Mouse (Mus musculus) embryonic facial prominence, embryonic 12.5 days (tissue): ENCODE results near the gene Klri1. TPM values are rescaled to one million over a fixed set of nuclear protein-coding genes. Genes with fewer than 3 reads are reported as not detected.
"Not testable (repeated sequence)": the region's sequence is repeated elsewhere in the genome, so short reads cannot be mapped to it uniquely, and the experiment has no call there.

Experiments
- ATAC-seq: fragments of 200-750 bp; cut with Nextera tagmentation; 2 replicates; pipeline ENCODE4 v1.8.0; 2017; ENCODE audit not compliant: insufficient number of reproducible peaks, insufficient read depth, low FRiP score, low TSS enrichment
- H3K27ac ChIP-seq: fragments of 300-500 bp; sonication (generic); 2 replicates; pipeline ENCODE4 v1.5.1; 2016; ENCODE audit warnings: mild to moderate bottlenecking
- H3K27me3 ChIP-seq: fragments of 300-500 bp; sonication (generic); 2 replicates; pipeline ENCODE4 v1.6.1; 2016; ENCODE audit warnings: mild to moderate bottlenecking, moderate library complexity
- H3K36me3 ChIP-seq: fragments of 300-500 bp; sonication (generic); 2 replicates; pipeline ENCODE4 v1.6.1; 2016; ENCODE audit warnings: mild to moderate bottlenecking
- H3K4me1 ChIP-seq: fragments of 300-500 bp; sonication (generic); 2 replicates; pipeline ENCODE4 v1.6.1; 2016
- H3K4me2 ChIP-seq: fragments of 300-500 bp; sonication (generic); replicated peaks from 2 replicates; pipeline ENCODE4 v1.6.1; 2016; ENCODE audit warnings: mild to moderate bottlenecking, moderate library complexity
- H3K4me3 ChIP-seq: fragments of 300-500 bp; sonication (generic); 2 replicates; pipeline ENCODE4 v1.5.1; 2016; ENCODE audit warnings: mild to moderate bottlenecking
- H3K9ac ChIP-seq: fragments of 300-500 bp; sonication (generic); 2 replicates; pipeline ENCODE4 v1.6.1; 2016; ENCODE audit warnings: mild to moderate bottlenecking, moderate library complexity
- H3K9me3 ChIP-seq: fragments of 300-500 bp; sonication (generic); 2 replicates; pipeline ENCODE4 v1.6.1; 2016; ENCODE audit warnings: mild to moderate bottlenecking, moderate library complexity
- WGBS: fragments of 180-500 bp; shearing (Covaris S2); methylation state at CpG from one replicate; pipeline ENCODE4 v1.1.7; 2016; 5-methylcytosine and 5-hydroxymethylcytosine counted together
- microRNA-seq: library from miRNA; unstranded; fragments of <30 nt; microRNA quantifications from one replicate; pipeline ENCODE4, GENCODE M21; 2017
- polyA plus RNA-seq: library from polyadenylated mRNA; unstranded; fragments of >200 nt; fragmentation: Nextera tagmentation; extraction: Ambion mirVana; gene quantifications from 2 replicates; pipeline ENCODE4 v1.2.1, GENCODE M21; 2016

The Klri1 gene
- polyA plus RNA-seq, 1 experiment from 2014 or later = not detected

- no peaks in the 10 kb centered on the region for H3K36me3 ChIP-seq
- ATAC-seq = no peak
- no peaks in the 10 kb centered on the region for H3K27me3 ChIP-seq
- H3K4me2 ChIP-seq = no peak within 1 kb of the TSS
- H3K27ac ChIP-seq = no peak within 1 kb of the TSS
- H3K9ac ChIP-seq = no peak within 1 kb of the TSS
- H3K9me3 ChIP-seq = 0 out of 2 replicates have a peak, but pooled peaks cover 1% of the 10 kb centered on the region
- WGBS = 82% methylated on average over 3 of the region's 3 CpGs
- no peaks in the 10 kb centered on the region for H3K4me1 ChIP-seq
- H3K4me3 ChIP-seq = no peak within 1 kb of the TSS
These were observed 38.1 kb downstream of the Klri1 start, which contains the start of gene Klrc1 for GRCm38 (mm10) chr6:129678873-129679272. Gene Klrc1, minus strand, starts transcription at chr6:129678973.

DNA sequence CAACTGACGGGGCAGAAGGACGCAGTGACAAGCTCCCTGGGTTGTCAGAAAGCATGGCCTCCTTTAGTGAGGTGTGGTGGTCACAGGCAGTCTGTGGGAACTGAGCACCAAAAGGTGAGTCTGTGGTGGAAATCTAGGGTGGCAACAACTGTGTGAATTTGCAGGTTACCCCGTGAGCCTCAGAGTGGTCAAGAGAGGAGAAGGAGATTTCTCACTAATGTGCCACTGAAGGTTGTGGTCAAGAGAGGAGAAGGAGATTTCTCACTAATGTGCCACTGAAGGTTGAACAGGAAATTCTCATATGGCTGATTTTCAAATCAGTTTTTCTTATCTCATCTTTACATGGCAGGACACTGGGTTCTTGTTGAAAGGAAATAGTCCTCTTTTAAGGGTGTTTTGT lies 55.6 kb downstream of the Klri1 start:
- not testable (repeated sequence) for H3K27me3 ChIP-seq, H3K4me2 ChIP-seq, H3K36me3 ChIP-seq, ATAC-seq, H3K4me1 ChIP-seq, H3K27ac ChIP-seq, H3K9me3 ChIP-seq, H3K4me3 ChIP-seq, H3K9ac ChIP-seq
- no CpG with 5 or more reads among the region's 3 CpGs for WGBS

DNA sequence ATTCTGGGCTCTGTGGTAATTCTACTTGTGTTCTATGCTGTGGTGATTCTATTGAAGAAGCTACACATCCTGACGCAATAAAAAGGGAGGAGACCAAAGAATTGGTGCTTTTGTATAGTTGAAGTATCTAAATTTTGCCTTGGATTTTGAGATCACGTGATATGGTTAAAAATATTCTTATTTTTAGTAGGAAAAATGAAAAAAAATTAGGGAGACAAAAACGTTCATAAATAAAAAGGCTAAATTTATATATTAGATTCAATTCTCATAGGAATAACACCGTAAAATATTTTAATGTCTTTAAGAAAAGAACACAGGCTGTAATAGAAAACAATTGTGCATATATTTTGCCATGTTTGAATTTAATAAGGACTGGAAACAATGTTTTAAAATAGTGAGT lies 56.3 kb downstream of the Klri1 start, which contains the start of gene Klrc2:
TSS of gene Klrc2 (minus strand) at position 101 of the 400 bp plus-strand sequence.
- not testable (repeated sequence) for H3K4me1 ChIP-seq, H3K27me3 ChIP-seq, H3K9ac ChIP-seq, H3K27ac ChIP-seq, H3K4me2 ChIP-seq, H3K9me3 ChIP-seq, H3K4me3 ChIP-seq, H3K36me3 ChIP-seq, ATAC-seq
- WGBS = 77% methylated on average over 4 of the region's 4 CpGs

Small RNAs within 50 kb of the gene (microRNA-seq; reads per million reads assigned to microRNA genes)
- gene Mir680-1 = not detected

Other genes with a start within 250 kb of the Klri1 start
- gene Olr1, start 210.0 kb downstream of the Klri1 start, polyA plus RNA-seq = 0.04 TPM in 1 of 2 replicates, not detected in the other
- not detected in 2 replicates for gene Tmem52b, start 204.6 kb downstream of the Klri1 start, polyA plus RNA-seq
- 56.4 and 56.6 TPM in 2 replicates for gene Gabarapl1, start 184.0 kb downstream of the Klri1 start, polyA plus RNA-seq
- gene Klre1, start 139.2 kb downstream of the Klri1 start, polyA plus RNA-seq = not detected in 2 replicates
- gene Klrd1, start 125.3 kb downstream of the Klri1 start, polyA plus RNA-seq = 0.32 TPM in 1 of 2 replicates, not detected in the other
- gene Klrk1, start 93.3 kb downstream of the Klri1 start, polyA plus RNA-seq = 0.05 and 0.14 TPM in 2 replicates
- not detected in 2 replicates for gene Klrc3, start 73.8 kb downstream of the Klri1 start, polyA plus RNA-seq
- not detected in 2 replicates for gene Klrc2, start 56.4 kb downstream of the Klri1 start, polyA plus RNA-seq
- gene Klrc1, start 38.2 kb downstream of the Klri1 start, polyA plus RNA-seq = not detected in 2 replicates
- gene Klri2, start 23.4 kb upstream of the Klri1 start, polyA plus RNA-seq = not detected in 2 replicates
- gene Gm156, start 67.1 kb upstream of the Klri1 start, polyA plus RNA-seq = not detected in 2 replicates
- not detected in 2 replicates for gene Gm17631, start 145.5 kb upstream of the Klri1 start, polyA plus RNA-seq
- gene Klra17, start 159.5 kb upstream of the Klri1 start, polyA plus RNA-seq = not detected in 2 replicates
- not detected in 2 replicates for gene Klra5, start 200.5 kb upstream of the Klri1 start, polyA plus RNA-seq